Mouse (Mus musculus) CH12.LX (cell line): Measurements from ENCODE around the gene Ms4a6d.

Experiments used
- CTCF ChIP-seq, 2 experiments: IDR thresholded peaks in 1 of 2; conservative IDR thresholded peaks in 1 of 2; 2 replicates each; pipeline ENCODE4 v1.5.1; 2011 to 2012; ENCODE audit warnings: low read depth in 2 of 2, low read length in 2 of 2, improper control_type of control experiment in 1 of 2, inconsistent platforms in 1 of 2, mild to moderate bottlenecking in 1 of 2, moderate library complexity in 1 of 2
- HCFC1 ChIP-seq: IDR thresholded peaks from 2 replicates; pipeline ENCODE4 v1.6.1; 2012; ENCODE audit warnings: low read depth, mild to moderate bottlenecking, inconsistent platforms, low read length, improper control_type of control experiment
- JUN ChIP-seq: IDR thresholded peaks from 2 replicates; pipeline ENCODE4 v1.6.1; 2011; ENCODE audit warnings: low read depth, mild to moderate bottlenecking, low read length, improper control_type of control experiment, moderate library complexity; ENCODE audit not compliant: insufficient read depth
- MXI1 ChIP-seq: IDR thresholded peaks from 2 replicates; pipeline ENCODE4 v1.6.1; 2011; ENCODE audit warnings: mild to moderate bottlenecking, low read depth, low read length, improper control_type of control experiment
- SIN3A ChIP-seq: IDR thresholded peaks from 2 replicates; pipeline ENCODE4 v1.6.1; 2012; ENCODE audit warnings: low read length, improper control_type of control experiment, inconsistent platforms
- SMC3 ChIP-seq: IDR thresholded peaks from 2 replicates; pipeline ENCODE4 v1.6.1; 2011; ENCODE audit warnings: low read depth, low read length, improper control_type of control experiment
- TCF12 ChIP-seq: IDR thresholded peaks from 2 replicates; pipeline ENCODE4 v1.6.1; 2014; ENCODE audit warnings: low read depth, mild to moderate bottlenecking, inconsistent platforms, low read length, improper control_type of control experiment
- USF1 ChIP-seq: IDR thresholded peaks from 2 replicates; pipeline ENCODE4 v1.6.1; 2014; ENCODE audit warnings: low read depth, mild to moderate bottlenecking, inconsistent platforms, low read length, improper control_type of control experiment

DNA sequence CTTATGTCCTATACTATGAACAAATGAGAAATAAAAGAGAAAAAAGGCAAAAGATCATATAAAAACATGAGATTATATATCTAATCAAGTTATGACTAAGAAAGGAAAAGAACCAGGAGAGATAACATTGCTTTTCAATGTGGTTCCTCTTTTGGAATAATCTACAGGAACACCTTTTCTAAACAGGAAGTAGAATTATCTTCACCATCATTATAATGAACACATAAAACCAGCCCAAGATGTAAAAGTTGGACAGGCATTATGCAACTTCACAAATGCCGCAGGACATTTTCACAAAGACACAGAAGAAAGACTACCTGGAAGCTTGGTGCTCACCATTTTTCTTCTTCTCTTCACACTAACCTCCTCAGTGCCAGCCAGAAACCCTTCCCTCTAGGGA, 8.4 kb upstream of the Ms4a6d start:
- TF ChIP-seq SIN3A, result no peak
- TF ChIP-seq TCF12, result no peak
- TF ChIP-seq MXI1, result no peak
- no peak for TF ChIP-seq USF1
- no peak for TF ChIP-seq SMC3
- TF ChIP-seq JUN, result no peak
- TF ChIP-seq HCFC1, result no peak
- TF ChIP-seq CTCF (conservative IDR thresholded peaks at IDR 0.05 in 1 of 2, IDR thresholded peaks at IDR 0.05 in 1 of 2; ENCODE audit: low read depth in 2 of 2, low read length in 2 of 2), result no peak
